Mouse (Mus musculus) neural tube, embryonic 12.5 days (tissue): ENCODE measurements around the gene Pxmp4. TPM values are rescaled to one million over a fixed set of nuclear protein-coding genes. Genes with fewer than 3 reads are reported as not detected.

ENCODE experiments used
- polyA plus RNA-seq: library from polyadenylated mRNA; unstranded; fragments of >200 nt; fragmentation: Nextera tagmentation; extraction: Ambion mirVana; gene quantifications from 2 replicates; pipeline ENCODE4 v1.2.1, GENCODE M21; 2016

The Pxmp4 gene
- polyA plus RNA-seq, 1 experiment from 2014 or later: 16.5 TPM

Other genes with a start within 250 kb of the Pxmp4 start
- gene Cdk5rap1, start 230.7 kb downstream of the Pxmp4 start, polyA plus RNA-seq: 15.2 and 15.7 TPM in 2 replicates
- gene Snta1, start 195.6 kb downstream of the Pxmp4 start, polyA plus RNA-seq: 7.3 and 8.6 TPM in 2 replicates
- 62.4 and 67.0 TPM in 2 replicates for gene Cbfa2t2, start 167.2 kb downstream of the Pxmp4 start, polyA plus RNA-seq
- 2.2 and 3.2 TPM in 2 replicates for gene 1700003F12Rik, start 56.6 kb downstream of the Pxmp4 start, polyA plus RNA-seq
- 0.47 and 1.0 TPM in 2 replicates for gene Actl10, start 51.9 kb downstream of the Pxmp4 start, polyA plus RNA-seq
- gene Necab3, start 44.8 kb downstream of the Pxmp4 start, polyA plus RNA-seq: 15.6 and 18.2 TPM in 2 replicates
- 29.9 and 30.8 TPM in 2 replicates for gene E2f1, start 33.8 kb downstream of the Pxmp4 start, polyA plus RNA-seq
- 0.82 and 1.1 TPM in 2 replicates for gene Zfp341, start 9.6 kb upstream of the Pxmp4 start, polyA plus RNA-seq
- gene 4930519P11Rik, start 9.7 kb upstream of the Pxmp4 start, polyA plus RNA-seq: 0.46 and 0.58 TPM in 2 replicates
- gene Chmp4b, start 48.0 kb upstream of the Pxmp4 start, polyA plus RNA-seq: 21.8 and 29.4 TPM in 2 replicates
- gene Gm14214, start 166.3 kb upstream of the Pxmp4 start, polyA plus RNA-seq: not detected in 2 replicates
- 36.7 and 49.2 TPM in 2 replicates for gene Raly, start 187.4 kb upstream of the Pxmp4 start, polyA plus RNA-seq
- 0.89 TPM in 1 of 2 replicates, not detected in the other for gene a, start 187.7 kb upstream of the Pxmp4 start, polyA plus RNA-seq